19 mouse cellular contexts compared by ENCODE assay signal in the genomic region with DNA sequence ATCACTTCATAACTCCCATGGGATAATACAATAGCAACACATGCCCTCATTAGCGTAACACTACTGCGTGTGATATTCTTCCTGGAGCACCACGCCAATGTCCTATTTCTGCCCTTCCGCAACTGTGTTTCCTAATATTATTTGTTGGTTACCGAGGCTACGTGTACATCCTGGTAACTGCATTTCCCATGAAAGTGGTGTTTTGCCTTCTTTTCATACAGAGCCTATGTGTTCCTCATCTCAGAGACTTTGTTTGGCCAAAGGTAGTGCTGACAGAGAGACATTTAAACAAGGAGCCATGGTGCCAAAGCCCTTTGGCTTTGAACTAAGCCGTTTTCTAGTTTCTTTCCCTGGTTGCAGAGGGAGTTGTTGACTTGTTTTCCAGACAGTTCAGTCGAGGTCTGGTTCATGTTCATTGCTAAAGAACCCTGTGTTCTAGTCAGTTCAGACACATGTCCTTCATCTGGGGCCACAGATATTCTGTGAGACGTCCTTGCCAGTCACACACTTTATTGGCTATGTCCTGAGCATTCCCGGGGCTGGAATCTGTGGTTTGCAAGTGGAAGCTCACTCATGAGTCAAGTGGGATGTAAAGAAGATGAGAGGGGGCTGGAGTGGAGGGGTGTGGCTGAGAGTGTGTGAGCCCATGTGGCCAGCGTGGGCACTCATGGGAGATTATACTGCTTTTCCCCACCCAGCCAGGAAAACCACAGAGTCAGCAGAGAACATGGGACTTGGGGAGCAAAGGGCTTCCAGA. TPM values are rescaled to one million over a fixed set of nuclear protein-coding genes. Genes with fewer than 3 reads are reported as not detected.
DNase-seq lines count a peak whose midpoint lies in the region; ATAC-seq and TF ChIP-seq lines count a peak whose summit lies in the region.
"Had no signal": no experiment of that assay in that cellular context is flagged by ENCODE, and none has a peak within 500 bp of the region (broad histone marks: within the 10 kb centered on the region; RNA-seq: fewer than 3 reads in every experiment).

No protein-coding gene starts in this region.

- H3K27ac ChIP-seq in forebrain, embryonic 11.5 days (ENCODE audit: low read depth, low read length) = no peak overlapping the region
- no peak overlapping the region for H3K27ac ChIP-seq in forebrain, embryonic 15.5 days (replicated peaks)
- H3K27ac ChIP-seq in heart, embryonic 10.5 days = no peak overlapping the region
- H3K27ac ChIP-seq in hindbrain, embryonic 10.5 days = no peak overlapping the region
- H3K27ac ChIP-seq: embryonic facial prominence, embryonic 13.5 days; lung, embryonic 15.5 days; midbrain, embryonic 10.5 days had no signal

- no peak for TF ChIP-seq CTCF in C2C12 (IDR thresholded peaks at IDR 0.05; ENCODE audit: control insufficient read depth, insufficient read depth, insufficient read length)

- DNase-seq in forebrain, embryonic 11.5 days (ENCODE audit: low spot score) = peak; percentile 19
- peak; percentile 74 to 80 for DNase-seq in heart, adult 9 months (ENCODE audit: low spot score in 2 of 2)
- DNase-seq in heart, embryonic 10.5 days (ENCODE audit: low spot score) = no peak
- DNase-seq in lung, postnatal 14 days = peak; percentile 49
- no peak for DNase-seq in hindbrain, embryonic 10.5 days (ENCODE audit: low spot score)
- DNase-seq: adrenal gland, postnatal 10 days; cerebellum, adult 18-20 months; kidney, adult 18-20 months; layer of hippocampus, postnatal 36 days; left cerebral cortex, postnatal 4 days; right cerebral cortex, postnatal 25 days had no signal

- no peak overlapping the region for H3ac ChIP-seq in C2C12 (ENCODE audit: control insufficient read depth, insufficient read length, low read depth)

- no peak for ATAC-seq in forebrain, embryonic 11.5 days (replicated peaks; ENCODE audit: low FRiP score)
- no peak for ATAC-seq in forebrain, embryonic 15.5 days (replicated peaks)
- ATAC-seq in activated CD4-positive, CD25-positive, alpha-beta regulatory T cell, adult 4 months = no peak

- H3K4me3 ChIP-seq in forebrain, embryonic 11.5 days (ENCODE audit: low read depth, low read length) = no peak overlapping the region
- H3K4me3 ChIP-seq in forebrain, embryonic 15.5 days = no peak overlapping the region
- H3K4me3 ChIP-seq in heart, embryonic 10.5 days = no peak overlapping the region
- no peak overlapping the region for H3K4me3 ChIP-seq in C2C12 (ENCODE audit: insufficient read depth, poor library complexity, severe bottlenecking)
- no peak overlapping the region for H3K4me3 ChIP-seq in hindbrain, embryonic 10.5 days
- H3K4me3 ChIP-seq: embryonic facial prominence, embryonic 13.5 days; lung, embryonic 15.5 days; midbrain, embryonic 10.5 days had no signal

- no peaks in the 10 kb centered on the region for H3K79me2 ChIP-seq in C2C12 (ENCODE audit: control insufficient read depth, insufficient read depth)

- H3K36me3 ChIP-seq in forebrain, embryonic 11.5 days (ENCODE audit: control insufficient read depth, insufficient read depth, low read length) = no peaks in the 10 kb centered on the region
- no peaks in the 10 kb centered on the region for H3K36me3 ChIP-seq in forebrain, embryonic 15.5 days
- no peaks in the 10 kb centered on the region for H3K36me3 ChIP-seq in heart, embryonic 10.5 days
- no peaks in the 10 kb centered on the region for H3K36me3 ChIP-seq in C2C12 (ENCODE audit: control insufficient read depth, insufficient read depth)
- no peaks in the 10 kb centered on the region for H3K36me3 ChIP-seq in hindbrain, embryonic 10.5 days
- H3K36me3 ChIP-seq: embryonic facial prominence, embryonic 13.5 days; lung, embryonic 15.5 days; midbrain, embryonic 10.5 days had no signal

- WGBS in forebrain, embryonic 11.5 days = 85% methylated on average over 11 of the region's 11 CpGs
- 83% methylated on average over 11 of the region's 11 CpGs for WGBS in forebrain, embryonic 15.5 days
- 76% methylated on average over 11 of the region's 11 CpGs for WGBS in heart, embryonic 10.5 days
- 88% methylated on average over 11 of the region's 11 CpGs for WGBS in hindbrain, embryonic 10.5 days

- no peak overlapping the region for H3K4me2 ChIP-seq in forebrain, embryonic 11.5 days (ENCODE audit: low read depth, low read length, severe bottlenecking)
- H3K4me2 ChIP-seq in forebrain, embryonic 15.5 days (replicated peaks) = no peak overlapping the region
- H3K4me2 ChIP-seq: embryonic facial prominence, embryonic 13.5 days; lung, embryonic 15.5 days had no signal

- H3K79me3 ChIP-seq in C2C12 (ENCODE audit: low read depth) = no peaks in the 10 kb centered on the region

- H3K4me1 ChIP-seq in forebrain, embryonic 11.5 days (replicated peaks; ENCODE audit: control insufficient read depth, insufficient read depth, low read length) = peaks cover 23% of the 10 kb centered on the region
- peaks cover 21% of the 10 kb centered on the region for H3K4me1 ChIP-seq in forebrain, embryonic 15.5 days
- H3K4me1 ChIP-seq in heart, embryonic 10.5 days = peaks cover 17% of the 10 kb centered on the region
- H3K4me1 ChIP-seq in hindbrain, embryonic 10.5 days (replicated peaks) = peaks cover 29% of the 10 kb centered on the region

- H3K9ac ChIP-seq in forebrain, embryonic 11.5 days (ENCODE audit: low read length) = no peak overlapping the region
- no peak overlapping the region for H3K9ac ChIP-seq in forebrain, embryonic 15.5 days (replicated peaks)
- H3K9ac ChIP-seq: embryonic facial prominence, embryonic 13.5 days; lung, embryonic 15.5 days had no signal

- no peaks in the 10 kb centered on the region for H3K9me3 ChIP-seq in forebrain, embryonic 11.5 days (ENCODE audit: control insufficient read depth, low read length)
- H3K9me3 ChIP-seq in forebrain, embryonic 15.5 days = no peaks in the 10 kb centered on the region
- no peaks in the 10 kb centered on the region for H3K9me3 ChIP-seq in heart, embryonic 10.5 days
- no peaks in the 10 kb centered on the region for H3K9me3 ChIP-seq in hindbrain, embryonic 10.5 days
- H3K9me3 ChIP-seq: embryonic facial prominence, embryonic 13.5 days; lung, embryonic 15.5 days; midbrain, embryonic 10.5 days had no signal

- H3K27me3 ChIP-seq in forebrain, embryonic 11.5 days (ENCODE audit: control insufficient read depth, insufficient read depth, low read length) = no peaks in the 10 kb centered on the region
- H3K27me3 ChIP-seq in forebrain, embryonic 15.5 days = no peaks in the 10 kb centered on the region
- H3K27me3 ChIP-seq in heart, embryonic 10.5 days (ENCODE audit: insufficient read depth, poor library complexity, severe bottlenecking) = no peaks in the 10 kb centered on the region
- no peaks in the 10 kb centered on the region for H3K27me3 ChIP-seq in C2C12 (ENCODE audit: control insufficient read depth, insufficient read depth, insufficient read length)
- H3K27me3 ChIP-seq in hindbrain, embryonic 10.5 days (ENCODE audit: insufficient read depth, poor library complexity, severe bottlenecking) = no peaks in the 10 kb centered on the region
- H3K27me3 ChIP-seq: embryonic facial prominence, embryonic 13.5 days; lung, embryonic 15.5 days had no signal

TF ChIP-seq in C2C12, 6 proteins besides CTCF, POLR2A, EP300 and RAD21:
- TF ChIP-seq MAX (IDR thresholded peaks at IDR 0.05) = peak; percentile 61
- no peak for TF ChIP-seq MYOD1 (IDR thresholded peaks at IDR 0.05; ENCODE audit: control insufficient read depth, insufficient read length, low read depth)
- TF ChIP-seq USF1 (IDR thresholded peaks at IDR 0.05; ENCODE audit: low read depth) = no peak
- TF ChIP-seq CEBPB (IDR thresholded peaks at IDR 0.05; ENCODE audit: low read depth) = no peak

RNA-seq across cellular contexts. Expression of gene Cipc, which starts 10.1 kb away (rescaled TPM):
- 46.5 and 48.7 TPM in 2 replicates for polyA plus RNA-seq in forebrain, embryonic 11.5 days (2014; fragmentation: Nextera tagmentation; extraction: Ambion mirVana)
- 53.6 and 55.3 TPM in 2 replicates for polyA plus RNA-seq in forebrain, embryonic 15.5 days (2015; fragmentation: Nextera tagmentation; extraction: Ambion mirVana)
- 26.7 and 33.8 TPM in 2 replicates for polyA plus RNA-seq in heart, embryonic 10.5 days (2016; fragmentation: Nextera tagmentation; extraction: Ambion mirVana)
- 12.0 TPM for polyA plus RNA-seq in C2C12 (2012; fragmentation: generic; extraction: Trizol)
- 10 to 100 TPM; 19.8 to 20.1 TPM for polyA plus RNA-seq in activated CD4-positive, CD25-positive, alpha-beta regulatory T cell, adult 4 months (2017; shearing (Covaris generic))
- polyA plus RNA-seq in hindbrain, embryonic 10.5 days (2016; fragmentation: Nextera tagmentation; extraction: Ambion mirVana) = 33.9 and 35.2 TPM in 2 replicates

RNA-seq across cellular contexts. Expression of gene Irf2bpl, which starts 52.2 kb away (rescaled TPM):
- 40.3 and 42.7 TPM in 2 replicates for polyA plus RNA-seq in forebrain, embryonic 11.5 days (2014; fragmentation: Nextera tagmentation; extraction: Ambion mirVana)
- polyA plus RNA-seq in forebrain, embryonic 15.5 days (2015; fragmentation: Nextera tagmentation; extraction: Ambion mirVana) = 94.9 and 95.8 TPM in 2 replicates
- polyA plus RNA-seq in heart, embryonic 10.5 days (2016; fragmentation: Nextera tagmentation; extraction: Ambion mirVana) = 28.7 and 35.3 TPM in 2 replicates
- 49.7 TPM for polyA plus RNA-seq in C2C12 (2012; fragmentation: generic; extraction: Trizol)
- 10 to 100 TPM in 1 of 2 experiments, 1 to 10 TPM in 1; 8.6 to 13.6 TPM for polyA plus RNA-seq in activated CD4-positive, CD25-positive, alpha-beta regulatory T cell, adult 4 months (2017; shearing (Covaris generic))
- polyA plus RNA-seq in hindbrain, embryonic 10.5 days (2016; fragmentation: Nextera tagmentation; extraction: Ambion mirVana) = 20.3 and 34.2 TPM in 2 replicates

RNA-seq across cellular contexts. Expression of gene Zdhhc22, which starts 53.5 kb away (rescaled TPM):
- 0.15 and 0.17 TPM in 2 replicates for polyA plus RNA-seq in forebrain, embryonic 11.5 days (2014; fragmentation: Nextera tagmentation; extraction: Ambion mirVana)
- 6.6 and 7.1 TPM in 2 replicates for polyA plus RNA-seq in forebrain, embryonic 15.5 days (2015; fragmentation: Nextera tagmentation; extraction: Ambion mirVana)
- polyA plus RNA-seq in heart, embryonic 10.5 days (2016; fragmentation: Nextera tagmentation; extraction: Ambion mirVana) = not detected in 2 replicates
- polyA plus RNA-seq in C2C12 (2012; fragmentation: generic; extraction: Trizol) = not detected
- under 1 TPM in 1 of 2 experiments, not detected in 1; 0.60 TPM for polyA plus RNA-seq in activated CD4-positive, CD25-positive, alpha-beta regulatory T cell, adult 4 months (2017; shearing (Covaris generic))
- 0.14 and 0.75 TPM in 2 replicates for polyA plus RNA-seq in hindbrain, embryonic 10.5 days (2016; fragmentation: Nextera tagmentation; extraction: Ambion mirVana)
- polyA plus RNA-seq: gonadal fat pad, adult 2 months; liver, adult 2 months had no signal

Comparison
In these comparisons a context has a peak if more than half of its experiments do, and no peak if none do; other contexts are left out.
1. DNase-seq: peak in forebrain, embryonic 11.5 days (single experiment), heart, adult 9 months (2 of 2) and lung, postnatal 14 days (single experiment); none in heart, embryonic 10.5 days (single experiment) and hindbrain, embryonic 10.5 days (single experiment).